Mouse (Mus musculus): ENCODE data around the gene Mis18a. TPM values are rescaled to one million over a fixed set of nuclear protein-coding genes. Genes with fewer than 3 reads are reported as not detected.

The Mis18a gene
- polyA plus RNA-seq, 1 experiment from 2014 or later = 55.3 TPM

GRCm38 (mm10) chr16:90738092-90738956, 11.1 kb upstream of the Mis18a start, which contains the start of gene Mrap:
Mrap (plus strand) TSS chr16:90738207.
- Histone ChIP-seq H3K27me3 (no peaks in the 10 kb centered on the region), H3K27ac (replicated peaks) (no peak within 1 kb of the TSS), H3K4me1 (peaks cover 3% of the 10 kb centered on the region; the same call in 1 of the 2 replicates), H3K4me3 (replicated peaks) (no peak within 1 kb of the TSS), H3K9ac (no peak within 1 kb of the TSS), H3K9me3 (replicated peaks) (no peaks in the 10 kb centered on the region), H3K4me2 (replicated peaks) (no peak within 1 kb of the TSS), H3K36me3 (no peaks in the 10 kb centered on the region)
- no peak for ATAC-seq (ENCODE audit: insufficient number of reproducible peaks, low FRiP score, low TSS enrichment, low read depth)
- WGBS = 83% methylated on average over 26 of the region's 26 CpGs

DNA sequence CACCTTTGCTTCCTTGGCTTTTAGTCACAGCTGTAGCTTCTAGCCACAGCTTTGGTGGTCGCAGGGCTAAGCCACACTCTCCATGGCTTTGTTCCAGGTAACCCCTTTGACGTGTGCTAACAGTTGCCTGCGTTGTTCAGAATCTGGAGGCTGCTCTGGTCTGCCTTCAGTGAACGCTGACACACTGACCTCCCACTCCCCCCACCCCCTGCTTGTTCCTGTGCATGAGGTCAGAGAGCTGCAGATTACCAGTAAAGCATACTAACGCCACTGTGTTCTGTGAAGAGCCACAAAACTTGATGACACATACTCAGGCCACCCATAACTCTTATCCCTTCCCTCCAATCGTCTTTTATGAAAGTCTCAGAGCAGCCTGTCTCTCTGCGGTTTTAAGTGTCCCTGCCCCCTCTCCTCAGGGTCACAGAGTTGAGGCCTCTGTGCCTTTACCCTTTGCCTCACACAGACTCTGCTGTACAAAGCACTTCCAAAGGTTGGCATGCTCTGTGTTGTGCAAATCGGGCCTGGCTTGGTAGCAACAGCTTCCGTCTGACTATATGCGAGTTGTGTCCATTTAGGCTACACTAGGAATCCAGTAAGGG, 9.6 kb upstream of the Mis18a start:
- Histone ChIP-seq H3K36me3 (no peaks in the 10 kb centered on the region), H3K4me2 (replicated peaks) (no peak overlapping the region), H3K4me3 (replicated peaks) (no peak overlapping the region), H3K9me3 (replicated peaks) (no peaks in the 10 kb centered on the region), H3K9ac (no peak overlapping the region), H3K27me3 (no peaks in the 10 kb centered on the region), H3K4me1 (peaks cover 2% of the 10 kb centered on the region; the same call in 1 of the 2 replicates), H3K27ac (replicated peaks) (no peak overlapping the region)
- 66% methylated on average over 10 of the region's 10 CpGs for WGBS
- ATAC-seq (ENCODE audit: insufficient number of reproducible peaks, low FRiP score, low TSS enrichment, low read depth) = 0 out of 2 replicates have a peak, but pooled peaks have one; percentile 24

GRCm38 (mm10) chr16:90735611-90736010, 8.4 kb upstream of the Mis18a start:
- 68% methylated on average over 4 of the region's 4 CpGs for WGBS
- no peak overlapping the region for H3K9ac ChIP-seq
- no peak for ATAC-seq (ENCODE audit: insufficient number of reproducible peaks, low FRiP score, low TSS enrichment, low read depth)
- H3K4me3 ChIP-seq (replicated peaks) = no peak overlapping the region
- H3K27ac ChIP-seq (replicated peaks) = no peak overlapping the region
- H3K4me1 ChIP-seq = no peaks in the 10 kb centered on the region
- no peaks in the 10 kb centered on the region for H3K36me3 ChIP-seq
- H3K27me3 ChIP-seq = no peaks in the 10 kb centered on the region
- H3K9me3 ChIP-seq (replicated peaks) = no peaks in the 10 kb centered on the region
- no peak overlapping the region for H3K4me2 ChIP-seq (replicated peaks)

- no peak; the same call in 1 of the 2 replicates for ATAC-seq (ENCODE audit: insufficient number of reproducible peaks, low FRiP score, low TSS enrichment, low read depth)
- Histone ChIP-seq H3K4me2 (replicated peaks) (peak overlapping the region; percentile 95), H3K27ac (replicated peaks) (no peak overlapping the region), H3K4me3 (replicated peaks) (peak overlapping the region; percentile 83), H3K9ac (peak overlapping the region; percentile 58), H3K27me3 (no peaks in the 10 kb centered on the region), H3K9me3 (replicated peaks) (no peaks in the 10 kb centered on the region), H3K36me3 (0 out of 2 replicates have a peak, but pooled peaks cover 13% of the 10 kb centered on the region), H3K4me1 (peaks cover 8% of the 10 kb centered on the region)
- 5% methylated on average over 38 of the region's 38 CpGs for WGBS
These were observed 490 bp downstream of the Mis18a start for GRCm38 (mm10) chr16:90726600-90727227.

DNA sequence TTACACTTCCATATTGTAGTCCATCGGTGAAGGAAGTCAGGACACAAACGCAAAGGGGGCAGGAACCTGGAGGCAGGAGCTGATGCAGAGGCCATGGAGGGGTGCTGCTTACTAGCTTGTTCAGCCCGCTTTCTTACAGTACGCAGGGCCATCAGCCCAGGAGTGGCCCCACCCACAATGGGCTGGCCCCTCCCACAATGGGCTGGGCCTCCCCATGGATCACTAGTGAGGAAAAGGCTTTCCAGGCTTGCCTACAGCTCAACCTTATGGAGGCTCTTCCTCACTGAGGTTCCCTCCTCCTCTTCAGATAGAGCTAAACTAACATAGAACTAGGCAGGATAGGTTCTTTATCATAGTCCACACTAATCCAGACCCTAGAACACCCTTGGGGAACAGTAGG, 3.2 kb downstream of the Mis18a start:
- Histone ChIP-seq H3K36me3 (peaks cover 29% of the 10 kb centered on the region), H3K27me3 (no peaks in the 10 kb centered on the region), H3K9me3 (replicated peaks) (no peaks in the 10 kb centered on the region), H3K4me2 (replicated peaks) (no peak overlapping the region), H3K4me3 (replicated peaks) (no peak overlapping the region), H3K9ac (no peak overlapping the region), H3K27ac (replicated peaks) (no peak overlapping the region), H3K4me1 (peaks cover 8% of the 10 kb centered on the region)
- 88% methylated on average over 4 of the region's 4 CpGs for WGBS
- no peak for ATAC-seq (ENCODE audit: insufficient number of reproducible peaks, low FRiP score, low TSS enrichment, low read depth)

- no peak for ATAC-seq (ENCODE audit: insufficient number of reproducible peaks, low FRiP score, low TSS enrichment, low read depth)
- Histone ChIP-seq H3K4me3 (replicated peaks) (peak overlapping the region; percentile 16; the same call in 1 of the 2 replicates), H3K9ac (no peak overlapping the region), H3K9me3 (replicated peaks) (no peaks in the 10 kb centered on the region), H3K4me2 (replicated peaks) (peak overlapping the region; percentile 45), H3K27me3 (no peaks in the 10 kb centered on the region), H3K27ac (replicated peaks) (no peak overlapping the region), H3K4me1 (peaks cover 35% of the 10 kb centered on the region), H3K36me3 (no peaks in the 10 kb centered on the region)
- 37% methylated on average over 12 of the region's 12 CpGs for WGBS
These were observed 16.9 kb downstream of the Mis18a start for GRCm38 (mm10) chr16:90710313-90710712.

- no peaks in the 10 kb centered on the region for H3K9me3 ChIP-seq (replicated peaks)
- H3K27ac ChIP-seq (replicated peaks) = no peak overlapping the region
- peak overlapping the region; percentile 16 for H3K4me3 ChIP-seq (replicated peaks)
- WGBS = 15% methylated on average over 17 of the region's 17 CpGs
- H3K4me1 ChIP-seq = peaks cover 35% of the 10 kb centered on the region
- no peaks in the 10 kb centered on the region for H3K27me3 ChIP-seq
- ATAC-seq (ENCODE audit: insufficient number of reproducible peaks, low FRiP score, low TSS enrichment, low read depth) = no peak
- no peaks in the 10 kb centered on the region for H3K36me3 ChIP-seq
- H3K4me2 ChIP-seq (replicated peaks) = peak overlapping the region; percentile 45
- H3K9ac ChIP-seq = no peak overlapping the region
These were observed 17.4 kb downstream of the Mis18a start for GRCm38 (mm10) chr16:90709711-90710289.

DNA sequence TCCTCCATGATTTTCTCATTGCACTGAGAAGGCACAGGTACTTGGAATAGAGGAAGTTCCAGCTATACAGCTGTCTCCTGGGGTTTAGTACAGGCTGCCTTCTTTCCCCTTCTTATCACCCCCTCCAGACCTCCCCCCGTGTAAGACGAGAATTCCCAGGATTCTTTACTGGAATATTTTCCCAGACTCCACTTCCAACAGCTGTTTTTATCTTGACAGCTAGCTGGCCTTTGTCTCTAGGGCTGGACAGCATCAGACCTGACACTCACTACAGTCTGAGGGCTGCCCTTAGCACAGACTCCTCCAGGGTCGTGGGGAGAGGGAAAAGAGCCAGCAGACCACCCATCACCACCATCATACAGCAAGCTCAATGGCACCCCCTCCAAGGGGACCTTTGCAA, 20.9 kb downstream of the Mis18a start:
- no peaks in the 10 kb centered on the region for H3K9me3 ChIP-seq (replicated peaks)
- H3K9ac ChIP-seq = no peak overlapping the region
- peaks cover 20% of the 10 kb centered on the region for H3K4me1 ChIP-seq
- no peak overlapping the region for H3K4me3 ChIP-seq (replicated peaks)
- H3K27me3 ChIP-seq = no peaks in the 10 kb centered on the region
- ATAC-seq (ENCODE audit: insufficient number of reproducible peaks, low FRiP score, low TSS enrichment, low read depth) = no peak; the same call in 1 of the 2 replicates
- WGBS = 20% methylated on average over 3 of the region's 3 CpGs
- H3K27ac ChIP-seq (replicated peaks) = no peak overlapping the region
- no peaks in the 10 kb centered on the region for H3K36me3 ChIP-seq
- no peak overlapping the region for H3K4me2 ChIP-seq (replicated peaks)

GRCm38 (mm10) chr16:90704161-90704825, 22.9 kb downstream of the Mis18a start:
- H3K27ac ChIP-seq (replicated peaks) = no peak overlapping the region
- no peak overlapping the region for H3K9ac ChIP-seq
- 0 out of 2 replicates have a peak, but pooled peaks cover 4% of the 10 kb centered on the region for H3K4me1 ChIP-seq
- H3K27me3 ChIP-seq = no peaks in the 10 kb centered on the region
- no peak overlapping the region for H3K4me2 ChIP-seq (replicated peaks)
- no peaks in the 10 kb centered on the region for H3K36me3 ChIP-seq
- no peaks in the 10 kb centered on the region for H3K9me3 ChIP-seq (replicated peaks)
- WGBS = 54% methylated on average over 13 of the region's 13 CpGs
- ATAC-seq (ENCODE audit: insufficient number of reproducible peaks, low FRiP score, low TSS enrichment, low read depth) = no peak
- no peak overlapping the region for H3K4me3 ChIP-seq (replicated peaks)

DNA sequence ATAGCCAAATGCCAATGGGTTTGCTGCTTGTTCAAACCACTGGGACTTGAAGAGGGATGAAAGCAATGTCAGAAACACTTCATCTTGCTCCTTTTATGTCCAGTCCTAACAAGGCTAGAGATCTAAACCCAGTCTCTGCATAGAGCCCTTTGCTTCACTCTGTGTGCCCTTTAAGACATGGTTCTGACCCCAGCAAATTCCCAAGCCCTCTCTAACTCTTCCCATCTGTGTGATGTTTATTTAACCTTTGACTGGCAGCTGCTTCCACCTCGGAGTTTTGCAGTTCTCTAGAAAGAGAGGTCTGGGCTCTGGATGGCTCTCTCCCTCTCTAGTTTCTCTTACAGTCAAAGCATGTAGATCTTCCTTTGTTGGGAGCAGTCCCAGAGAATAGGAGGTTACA, 23.6 kb downstream of the Mis18a start:
- Histone ChIP-seq H3K27ac (replicated peaks) (no peak overlapping the region), H3K4me2 (replicated peaks) (no peak overlapping the region), H3K4me1 (no peaks in the 10 kb centered on the region), H3K9ac (no peak overlapping the region), H3K36me3 (no peaks in the 10 kb centered on the region), H3K9me3 (replicated peaks) (no peaks in the 10 kb centered on the region), H3K4me3 (replicated peaks) (no peak overlapping the region), H3K27me3 (no peaks in the 10 kb centered on the region)
- 0% methylated on average over 1 of the region's 1 CpGs for WGBS
- no peak for ATAC-seq (ENCODE audit: insufficient number of reproducible peaks, low FRiP score, low TSS enrichment, low read depth)

Data from embryonic facial prominence, embryonic 15.5 days (tissue).